Mouse (Mus musculus): ENCODE results near the gene Ltbp2.

- TF ChIP-seq CTCF (IDR thresholded peaks at IDR 0.05; ENCODE audit: insufficient read depth, low read depth, low read length): no peak
- no peak for TF ChIP-seq POLR2A (IDR thresholded peaks at IDR 0.05; ENCODE audit: insufficient read depth, low read depth, low read length)
Measured at GRCm38 (mm10) chr12:84893648-84894628, 17.6 kb upstream of the Ltbp2 start.

All from olfactory bulb, adult 2 months (tissue).